Mouse (Mus musculus) CH12.LX (cell line): ENCODE results near the gene Rassf5.

Source experiments
- CTCF ChIP-seq, 2 experiments: IDR thresholded peaks in 1 of 2; conservative IDR thresholded peaks in 1 of 2; 2 replicates each; pipeline ENCODE4 v1.5.1; 2011 to 2012; ENCODE audit warnings: low read depth in 2 of 2, low read length in 2 of 2, improper control_type of control experiment in 1 of 2, inconsistent platforms in 1 of 2, mild to moderate bottlenecking in 1 of 2, moderate library complexity in 1 of 2
- ELF1 ChIP-seq: IDR thresholded peaks from 2 replicates; pipeline ENCODE4 v1.6.1; 2014; ENCODE audit warnings: low read depth, mild to moderate bottlenecking, inconsistent platforms, low read length, improper control_type of control experiment
- TCF12 ChIP-seq: IDR thresholded peaks from 2 replicates; pipeline ENCODE4 v1.6.1; 2014; ENCODE audit warnings: low read depth, mild to moderate bottlenecking, inconsistent platforms, low read length, improper control_type of control experiment
- ZKSCAN1 ChIP-seq: IDR thresholded peaks from 2 replicates; pipeline ENCODE4 v1.6.1; 2012; ENCODE audit warnings: low read depth, inconsistent platforms, low read length, improper control_type of control experiment, borderline replicate concordance

- TF ChIP-seq ELF1 (no peak), ZKSCAN1 (no peak), CTCF (conservative IDR thresholded peaks at IDR 0.05 in 1 of 2, IDR thresholded peaks at IDR 0.05 in 1 of 2; ENCODE audit: low read depth in 2 of 2, low read length in 2 of 2) (no peak), TCF12 (peak; percentile 29; the same call in 1 of the 2 replicates)
Observed at GRCm38 (mm10) chr1:131146181-131146614, 98.9 kb downstream of the Rassf5 start.
